Mouse (Mus musculus) limb, embryonic 13.5 days (tissue): ENCODE measurements around the gene Nprl3. TPM values are rescaled to one million over a fixed set of nuclear protein-coding genes. Genes with fewer than 3 reads are reported as not detected.

ENCODE experiments used
- ATAC-seq: fragments of 200-750 bp; cut with Nextera tagmentation; 2 replicates; pipeline ENCODE4 v1.8.0; 2017; ENCODE audit warnings: low read depth, moderate number of reproducible peaks, moderate TSS enrichment; ENCODE audit not compliant: low FRiP score
- H3K27ac ChIP-seq: fragments of 300-500 bp; sonication (generic); 2 replicates; pipeline ENCODE4 v1.5.1; 2015; ENCODE audit warnings: inconsistent platforms, mild to moderate bottlenecking, moderate library complexity
- H3K27me3 ChIP-seq: fragments of 300-500 bp; sonication (generic); 2 replicates; pipeline ENCODE4 v1.6.1; 2015; ENCODE audit warnings: mild to moderate bottlenecking, inconsistent platforms
- H3K36me3 ChIP-seq: fragments of 300-500 bp; sonication (generic); 2 replicates; pipeline ENCODE4 v1.6.1; 2015; ENCODE audit warnings: inconsistent platforms, mild to moderate bottlenecking, moderate library complexity
- H3K4me1 ChIP-seq: fragments of 300-500 bp; sonication (generic); 2 replicates; pipeline ENCODE4 v1.6.1; 2015; ENCODE audit warnings: inconsistent platforms
- H3K4me2 ChIP-seq: fragments of 300-500 bp; sonication (generic); replicated peaks from 2 replicates; pipeline ENCODE4 v1.6.1; 2015; ENCODE audit warnings: inconsistent platforms, mild to moderate bottlenecking, moderate library complexity
- H3K4me3 ChIP-seq: fragments of 300-500 bp; sonication (generic); 2 replicates; pipeline ENCODE4 v1.5.1; 2015; ENCODE audit warnings: moderate library complexity, mild to moderate bottlenecking, inconsistent platforms
- H3K9ac ChIP-seq: fragments of 300-500 bp; sonication (generic); 2 replicates; pipeline ENCODE4 v1.6.1; 2015; ENCODE audit warnings: mild to moderate bottlenecking, inconsistent platforms
- H3K9me3 ChIP-seq: fragments of 300-500 bp; sonication (generic); 2 replicates; pipeline ENCODE4 v1.6.1; 2016; ENCODE audit warnings: inconsistent platforms
- WGBS: fragments of 180-500 bp; shearing (Covaris S2); methylation state at CpG from one replicate; pipeline ENCODE4 v1.1.7; 2015; 5-methylcytosine and 5-hydroxymethylcytosine counted together
- polyA plus RNA-seq: library from polyadenylated mRNA; unstranded; fragments of >200 nt; fragmentation: Nextera tagmentation; extraction: Ambion mirVana; gene quantifications from 2 replicates; pipeline ENCODE4 v1.2.1, GENCODE M21; 2015

Gene Nprl3
- polyA plus RNA-seq, 1 experiment from 2014 or later, result 47.0 TPM

GRCm38 (mm10) chr11:32281416-32282144 is 14.1 kb upstream of the Nprl3 start:
- H3K9ac ChIP-seq, result no peak overlapping the region
- H3K9me3 ChIP-seq, result no peaks in the 10 kb centered on the region
- no peak overlapping the region for H3K27ac ChIP-seq
- no peaks in the 10 kb centered on the region for H3K4me1 ChIP-seq
- no peak overlapping the region for H3K4me3 ChIP-seq
- no peak overlapping the region for H3K4me2 ChIP-seq
- peaks cover 20% of the 10 kb centered on the region for H3K27me3 ChIP-seq
- ATAC-seq, result no peak
- no peaks in the 10 kb centered on the region for H3K36me3 ChIP-seq
- 70% methylated on average over 1 of the region's 1 CpGs for WGBS

- no peaks in the 10 kb centered on the region for H3K36me3 ChIP-seq
Observed at GRCm38 (mm10) chr11:32280646-32281045, 13.1 kb upstream of the Nprl3 start.

GRCm38 (mm10) chr11:32278458-32278957 is 11.0 kb upstream of the Nprl3 start:
- Histone ChIP-seq H3K27ac (no peak overlapping the region), H3K4me1 (no peaks in the 10 kb centered on the region), H3K4me2 (no peak overlapping the region), H3K9me3 (no peaks in the 10 kb centered on the region), H3K36me3 (no peaks in the 10 kb centered on the region), H3K4me3 (no peak overlapping the region), H3K27me3 (peaks cover 28% of the 10 kb centered on the region), H3K9ac (no peak overlapping the region)
- 74% methylated on average over 12 of the region's 12 CpGs for whole genome bisulfite sequencing
- no peak for ATAC-seq

More at GRCm38 (mm10) chr11:32280646-32281045, 13.1 kb upstream of the Nprl3 start:
- Histone ChIP-seq H3K9ac (no peak overlapping the region), H3K4me2 (no peak overlapping the region), H3K27ac (no peak overlapping the region), H3K27me3 (peaks cover 28% of the 10 kb centered on the region), H3K4me1 (no peaks in the 10 kb centered on the region), H3K9me3 (no peaks in the 10 kb centered on the region), H3K4me3 (no peak overlapping the region)
- 67% methylated on average over 2 of the region's 2 CpGs for WGBS
- no peak for ATAC-seq

- no peak overlapping the region for H3K4me2 ChIP-seq
- H3K4me3 ChIP-seq, result no peak overlapping the region
- no peak overlapping the region for H3K9ac ChIP-seq
- no peak for ATAC-seq
- no peaks in the 10 kb centered on the region for H3K4me1 ChIP-seq
- WGBS, result 70% methylated on average over 21 of the region's 21 CpGs
- no peaks in the 10 kb centered on the region for H3K36me3 ChIP-seq
- no peak overlapping the region for H3K27ac ChIP-seq
- peaks cover 28% of the 10 kb centered on the region for H3K27me3 ChIP-seq
- H3K9me3 ChIP-seq, result no peaks in the 10 kb centered on the region
Observed at GRCm38 (mm10) chr11:32277736-32278457, 10.4 kb upstream of the Nprl3 start.

- Histone ChIP-seq H3K9ac (no peak within 1 kb of the TSS), H3K27ac (no peak within 1 kb of the TSS), H3K4me3 (no peak within 1 kb of the TSS), H3K36me3 (no peaks in the 10 kb centered on the region), H3K9me3 (no peaks in the 10 kb centered on the region), H3K4me1 (no peaks in the 10 kb centered on the region), H3K4me2 (no peak within 1 kb of the TSS), H3K27me3 (peaks cover 28% of the 10 kb centered on the region)
- ATAC-seq, result no peak
- WGBS, result 71% methylated on average over 3 of the region's 3 CpGs
Observed at GRCm38 (mm10) chr11:32276347-32276746, 8.8 kb upstream of the Nprl3 start, which contains the start of gene Hba-x. Gene Hba-x (plus strand): TSS chr11:32276400.

- H3K4me2 ChIP-seq, result no peak overlapping the region
- H3K4me1 ChIP-seq, result peaks cover 10% of the 10 kb centered on the region
- peaks cover 4% of the 10 kb centered on the region for H3K27me3 ChIP-seq
- no peak overlapping the region for H3K27ac ChIP-seq
- WGBS, result 41% methylated on average over 4 of the region's 4 CpGs
- H3K4me3 ChIP-seq, result no peak overlapping the region
- no peaks in the 10 kb centered on the region for H3K9me3 ChIP-seq
- H3K36me3 ChIP-seq, result no peaks in the 10 kb centered on the region
- ATAC-seq, result no peak
- no peak overlapping the region for H3K9ac ChIP-seq
Observed at GRCm38 (mm10) chr11:32271178-32271577, 3.7 kb upstream of the Nprl3 start.

GRCm38 (mm10) chr11:32268952-32269351 is 1.4 kb upstream of the Nprl3 start:
- H3K36me3 ChIP-seq, result no peaks in the 10 kb centered on the region
- H3K27me3 ChIP-seq, result no peaks in the 10 kb centered on the region
- 87% methylated on average over 5 of the region's 5 CpGs for WGBS
- H3K9me3 ChIP-seq, result no peaks in the 10 kb centered on the region
- H3K9ac ChIP-seq, result no peak overlapping the region
- no peak for ATAC-seq
- H3K27ac ChIP-seq, result no peak overlapping the region
- peaks cover 16% of the 10 kb centered on the region for H3K4me1 ChIP-seq
- H3K4me3 ChIP-seq, result no peak overlapping the region
- no peak overlapping the region for H3K4me2 ChIP-seq

- Histone ChIP-seq H3K4me3 (peak overlapping the region; percentile 75), H3K27ac (peak overlapping the region; percentile 91), H3K36me3 (no peaks in the 10 kb centered on the region), H3K4me1 (peaks cover 16% of the 10 kb centered on the region), H3K4me2 (peak overlapping the region; percentile 66), H3K9ac (peak overlapping the region; percentile 91), H3K27me3 (no peaks in the 10 kb centered on the region), H3K9me3 (no peaks in the 10 kb centered on the region)
- WGBS, result 24% methylated on average over 5 of the region's 5 CpGs
- peak; percentile 1; the same call in 1 of the 2 replicates for ATAC-seq
Observed at GRCm38 (mm10) chr11:32267964-32268363, 457 bp upstream of the Nprl3 start.

- 27% methylated on average over 6 of the region's 6 CpGs for WGBS
- no peak for ATAC-seq
- peak overlapping the region; percentile 91 for H3K27ac ChIP-seq
- peak overlapping the region; percentile 91 for H3K9ac ChIP-seq
- H3K4me2 ChIP-seq, result peak overlapping the region; percentile 66
- H3K4me1 ChIP-seq, result peaks cover 16% of the 10 kb centered on the region
- H3K4me3 ChIP-seq, result peak overlapping the region; percentile 75
- H3K27me3 ChIP-seq, result no peaks in the 10 kb centered on the region
- H3K9me3 ChIP-seq, result no peaks in the 10 kb centered on the region
- peaks cover 8% of the 10 kb centered on the region; the same call in 1 of the 2 replicates for H3K36me3 ChIP-seq
Observed at GRCm38 (mm10) chr11:32266776-32267175, 731 bp downstream of the Nprl3 start.

GRCm38 (mm10) chr11:32266194-32266593 is 1.3 kb downstream of the Nprl3 start:
- Histone ChIP-seq H3K9ac (0 out of 2 replicates have a peak overlapping the region, but pooled peaks have one; percentile 1), H3K4me2 (peak overlapping the region; percentile 9; the same call in 1 of the 2 replicates), H3K27me3 (no peaks in the 10 kb centered on the region), H3K4me3 (no peak overlapping the region), H3K27ac (peak overlapping the region; percentile 40; the same call in 1 of the 2 replicates), H3K4me1 (peaks cover 16% of the 10 kb centered on the region), H3K36me3 (peaks cover 12% of the 10 kb centered on the region; the same call in 1 of the 2 replicates), H3K9me3 (no peaks in the 10 kb centered on the region)
- WGBS, result 88% methylated on average over 6 of the region's 6 CpGs
- no peak for ATAC-seq

GRCm38 (mm10) chr11:32265117-32265738 is 2.3 kb downstream of the Nprl3 start:
- H3K27ac ChIP-seq, result no peak overlapping the region
- H3K9me3 ChIP-seq, result no peaks in the 10 kb centered on the region

More at GRCm38 (mm10) chr11:32265117-32265738, 2.3 kb downstream of the Nprl3 start:
- no peak overlapping the region for H3K4me2 ChIP-seq
- H3K4me3 ChIP-seq, result no peak overlapping the region
- WGBS, result 84% methylated on average over 3 of the region's 3 CpGs
- peaks cover 16% of the 10 kb centered on the region for H3K4me1 ChIP-seq
- H3K27me3 ChIP-seq, result no peaks in the 10 kb centered on the region
- no peak overlapping the region for H3K9ac ChIP-seq
- no peak for ATAC-seq
- H3K36me3 ChIP-seq, result peaks cover 21% of the 10 kb centered on the region
